Comparison of ENCODE assay signal across 22 mouse cellular contexts in genomic region chr9:114817012-114817411, GRCm38 (mm10). TPM values are rescaled to one million over a fixed set of nuclear protein-coding genes. Genes with fewer than 3 reads are reported as not detected.
DNase-seq lines count a peak whose midpoint lies in the region; ATAC-seq and TF ChIP-seq lines count a peak whose summit lies in the region.
"Had no signal": no experiment of that assay in that cellular context is flagged by ENCODE, and none has a peak within 500 bp of the region (broad histone marks: within the 10 kb centered on the region; RNA-seq: fewer than 3 reads in every experiment).

No protein-coding gene starts in this region.

- no peak for TF ChIP-seq CTCF in heart, adult 2 months (IDR thresholded peaks at IDR 0.05)
- no peak for TF ChIP-seq CTCF in intestine, postnatal 0 days (IDR thresholded peaks at IDR 0.05; ENCODE audit: low read depth)
- TF ChIP-seq CTCF in liver, embryonic 14.5 days (IDR thresholded peaks at IDR 0.05; ENCODE audit: low read depth) = no peak

- no peak for TF ChIP-seq POLR2A in heart, adult 2 months (IDR thresholded peaks at IDR 0.05; ENCODE audit: insufficient read depth, low read depth, low read length)

- no peaks in the 10 kb centered on the region for H3K36me3 ChIP-seq in heart, adult 2 months (ENCODE audit: control insufficient read depth, insufficient read depth, low read length)
- H3K36me3 ChIP-seq in heart, embryonic 10.5 days = no peaks in the 10 kb centered on the region
- no peaks in the 10 kb centered on the region for H3K36me3 ChIP-seq in intestine, postnatal 0 days (ENCODE audit: control insufficient read depth, insufficient read depth)
- H3K36me3 ChIP-seq in liver, embryonic 14.5 days (replicated peaks; ENCODE audit: control insufficient read depth, insufficient read depth, low read depth) = no peaks in the 10 kb centered on the region
- no peaks in the 10 kb centered on the region for H3K36me3 ChIP-seq in splenic B cell, adult 2 months (ENCODE audit: control insufficient read depth, insufficient read depth, low read length, poor library complexity, severe bottlenecking)
- H3K36me3 ChIP-seq: embryonic facial prominence, embryonic 10.5 days; forebrain, embryonic 10.5 days; forebrain, embryonic 15.5 days; heart, embryonic 15.5 days; hindbrain, embryonic 13.5 days had no signal

- no peak for DNase-seq in heart, adult 2 months
- no peak for DNase-seq in heart, embryonic 10.5 days (ENCODE audit: low spot score)
- DNase-seq in liver, embryonic 14.5 days (ENCODE audit: low read depth in 3 of 3, low spot score in 3 of 3) = peak in 2 of 3 experiments; percentile 23 to 33
- peak; percentile 41 for DNase-seq in splenic B cell, adult 2 months (ENCODE audit: low read depth, low spot score)
- no peak for DNase-seq in left cerebral cortex, postnatal 36 days (ENCODE audit: low spot score in 2 of 2)
- no peak for DNase-seq in gastrocnemius, postnatal 25 days
- DNase-seq: adrenal gland, postnatal 36 days; cerebellum, adult 2 months; cerebellum, postnatal 10 days; gastrocnemius, postnatal 10 days; heart, adult 11 months; heart, postnatal 14 days had no signal

- ATAC-seq in intestine, postnatal 0 days = no peak
- ATAC-seq in liver, embryonic 14.5 days (ENCODE audit: insufficient read depth) = peak; percentile 52; the same call in 1 of the 2 replicates
- ATAC-seq in granulocyte monocyte progenitor cell, adult 5-6 weeks (replicated peaks; ENCODE audit: poor library complexity, severe bottlenecking) = no peak
- ATAC-seq: CD4-positive, CD25-positive, alpha-beta regulatory T cell, adult 4 months; forebrain, embryonic 15.5 days; hindbrain, postnatal 0 days had no signal

- WGBS in heart, adult 2 months = 71% methylated on average over 7 of the region's 7 CpGs
- WGBS in heart, embryonic 10.5 days = 82% methylated on average over 7 of the region's 7 CpGs
- WGBS in intestine, postnatal 0 days = 40% methylated on average over 7 of the region's 7 CpGs
- 62% methylated on average over 7 of the region's 7 CpGs for WGBS in liver, embryonic 14.5 days (ENCODE audit: insufficient replicate concordance)

- H3K9me3 ChIP-seq in heart, embryonic 10.5 days = no peaks in the 10 kb centered on the region
- no peaks in the 10 kb centered on the region for H3K9me3 ChIP-seq in intestine, postnatal 0 days (ENCODE audit: control insufficient read depth)
- no peaks in the 10 kb centered on the region for H3K9me3 ChIP-seq in liver, embryonic 14.5 days (ENCODE audit: control insufficient read depth, low read length)
- H3K9me3 ChIP-seq: embryonic facial prominence, embryonic 10.5 days; forebrain, embryonic 10.5 days; forebrain, embryonic 15.5 days; heart, embryonic 15.5 days; hindbrain, embryonic 13.5 days had no signal

- intact Hi-C loops in heart, adult 2 months (cut with DNase I) = loop anchor here (5.0 kb wide), 2 partner anchors 35 to 70 kb away; no protein-coding TSS in a partner anchor
- intact Hi-C loops in left cerebral cortex, postnatal 36 days (cut with DNase I) = no loop called here

- H3K4me3 ChIP-seq in heart, adult 2 months = peak overlapping the region; percentile 17
- no peak overlapping the region for H3K4me3 ChIP-seq in heart, embryonic 10.5 days
- no peak overlapping the region for H3K4me3 ChIP-seq in intestine, postnatal 0 days (ENCODE audit: low read depth, low read length)
- H3K4me3 ChIP-seq in liver, embryonic 14.5 days (ENCODE audit: insufficient read depth in 1 of 2, low read depth in 2 of 2, low read length in 2 of 2) = no peak overlapping the region
- H3K4me3 ChIP-seq: embryonic facial prominence, embryonic 10.5 days; forebrain, embryonic 10.5 days; forebrain, embryonic 15.5 days; heart, embryonic 15.5 days; hindbrain, embryonic 13.5 days had no signal

- no peak overlapping the region for H3K9ac ChIP-seq in heart, adult 2 months (ENCODE audit: low read depth, low read length)
- no peak overlapping the region for H3K9ac ChIP-seq in intestine, postnatal 0 days (ENCODE audit: low read depth, low read length)
- H3K9ac ChIP-seq in liver, embryonic 14.5 days (replicated peaks) = no peak overlapping the region
- H3K9ac ChIP-seq: forebrain, embryonic 15.5 days; heart, embryonic 15.5 days; hindbrain, embryonic 13.5 days had no signal

- H3K27ac ChIP-seq in heart, adult 2 months = peak overlapping the region; percentile 75
- no peak overlapping the region for H3K27ac ChIP-seq in heart, embryonic 10.5 days
- peak overlapping the region; percentile 50; the same call in 1 of the 2 replicates for H3K27ac ChIP-seq in intestine, postnatal 0 days (ENCODE audit: low read depth, low read length)
- H3K27ac ChIP-seq in liver, embryonic 14.5 days = no peak overlapping the region
- H3K27ac ChIP-seq: embryonic facial prominence, embryonic 10.5 days; forebrain, embryonic 10.5 days; forebrain, embryonic 15.5 days; heart, embryonic 15.5 days; hindbrain, embryonic 13.5 days; hindbrain, postnatal 0 days had no signal

- no peak for TF ChIP-seq EP300 in heart, adult 2 months (IDR thresholded peaks at IDR 0.05; ENCODE audit: insufficient read depth, low read depth, low read length)
- no peak for TF ChIP-seq EP300 in liver, embryonic 14.5 days (IDR thresholded peaks at IDR 0.05; ENCODE audit: low read depth)

- peaks cover 4% of the 10 kb centered on the region for H3K4me1 ChIP-seq in heart, adult 2 months (ENCODE audit: control insufficient read depth, insufficient read depth, low read length)
- 0 out of 2 replicates have a peak, but pooled peaks cover 3% of the 10 kb centered on the region for H3K4me1 ChIP-seq in heart, embryonic 10.5 days
- H3K4me1 ChIP-seq in intestine, postnatal 0 days (replicated peaks; ENCODE audit: control insufficient read depth, insufficient read depth, low read length) = peaks cover 11% of the 10 kb centered on the region; the same call in 1 of the 2 replicates
- H3K4me1 ChIP-seq in liver, embryonic 14.5 days (replicated peaks; ENCODE audit: control insufficient read depth in 2 of 2, insufficient read depth in 2 of 2, low read length in 1 of 2) = peaks cover 0 to 9% of the 10 kb centered on the region in 2 experiments; a peak in 2 of 4 replicates
- H3K4me1 ChIP-seq: forebrain, embryonic 10.5 days; forebrain, embryonic 15.5 days; hindbrain, embryonic 13.5 days had no signal

- no peaks in the 10 kb centered on the region for H3K27me3 ChIP-seq in heart, adult 2 months (ENCODE audit: control insufficient read depth, insufficient read depth, low read length)
- H3K27me3 ChIP-seq in heart, embryonic 10.5 days (ENCODE audit: insufficient read depth, poor library complexity, severe bottlenecking) = no peaks in the 10 kb centered on the region
- H3K27me3 ChIP-seq in intestine, postnatal 0 days (replicated peaks; ENCODE audit: control insufficient read depth, insufficient read depth, low read length) = no peaks in the 10 kb centered on the region
- H3K27me3 ChIP-seq in liver, embryonic 14.5 days (ENCODE audit: control insufficient read depth, insufficient read depth, low read length) = no peaks in the 10 kb centered on the region
- H3K27me3 ChIP-seq in splenic B cell, adult 2 months (ENCODE audit: control insufficient read depth, insufficient read depth, low read length, poor library complexity, severe bottlenecking) = no peaks in the 10 kb centered on the region
- H3K27me3 ChIP-seq: forebrain, embryonic 15.5 days; heart, embryonic 15.5 days; hindbrain, embryonic 13.5 days had no signal

- 0 out of 2 replicates have a peak overlapping the region, but pooled peaks have one; percentile 30 for H3K4me2 ChIP-seq in intestine, postnatal 0 days (replicated peaks; ENCODE audit: low read depth)
- no peak overlapping the region for H3K4me2 ChIP-seq in liver, embryonic 14.5 days (ENCODE audit: low read depth)
- H3K4me2 ChIP-seq: forebrain, embryonic 15.5 days; heart, embryonic 11.5 days; heart, embryonic 15.5 days; hindbrain, embryonic 13.5 days had no signal

- no peaks in the 10 kb centered on the region; the same call in 1 of the 2 replicates for H3K79me2 ChIP-seq in heart, adult 2 months (replicated peaks; ENCODE audit: control insufficient read depth, insufficient read depth, low read length)

RNA-seq across cellular contexts. Expression of gene Cmtm8, which starts 26.9 kb away (rescaled TPM):
- 10 to 100 TPM; 11.5 to 11.9 TPM for total RNA-seq in heart, adult 2 months (2021)
- polyA plus RNA-seq in heart, adult 2 months (2012; rRNA removed) = 28.7 and 39.4 TPM in 2 replicates
- 17.2 and 23.4 TPM in 2 replicates for polyA plus RNA-seq in heart, embryonic 10.5 days (2016; fragmentation: Nextera tagmentation; extraction: Ambion mirVana)
- polyA plus RNA-seq in intestine, postnatal 0 days (2015; fragmentation: Nextera tagmentation; extraction: Ambion mirVana) = 91.5 and 104 TPM in 2 replicates
- 16.2 and 21.9 TPM in 2 replicates for polyA plus RNA-seq in liver, embryonic 14.5 days (2012; rRNA removed)
- 24.2 and 26.2 TPM in 2 replicates for polyA plus RNA-seq in liver, embryonic 14.5 days (2014; fragmentation: Nextera tagmentation; extraction: Ambion mirVana)
- total RNA-seq in left cerebral cortex, postnatal 36 days (2021) = 1 to 10 TPM; 2.2 TPM
- 1 to 10 TPM; 1.9 to 2.2 TPM for total RNA-seq in gastrocnemius, postnatal 25 days (2021)
- 3.2 and 3.9 TPM in 2 replicates for total RNA-seq in granulocyte monocyte progenitor cell, adult 5-6 weeks (2014; fragmentation: Nextera tagmentation)
- total RNA-seq in granulocyte monocyte progenitor cell, adult 5-6 weeks (2017) = 2.4 and 2.9 TPM in 2 replicates
- polyA plus RNA-seq: CD4-positive, CD25-positive, alpha-beta regulatory T cell, adult 4 months had no signal

RNA-seq across cellular contexts. Expression of gene Cmtm7, which starts 35.4 kb away (rescaled TPM):
- 10 to 100 TPM; 11.5 to 12.6 TPM for total RNA-seq in heart, adult 2 months (2021)
- 46.6 and 60.2 TPM in 2 replicates for polyA plus RNA-seq in heart, adult 2 months (2012; rRNA removed)
- 143 and 145 TPM in 2 replicates for polyA plus RNA-seq in heart, embryonic 10.5 days (2016; fragmentation: Nextera tagmentation; extraction: Ambion mirVana)
- polyA plus RNA-seq in intestine, postnatal 0 days (2015; fragmentation: Nextera tagmentation; extraction: Ambion mirVana) = 34.8 and 35.7 TPM in 2 replicates
- polyA plus RNA-seq in liver, embryonic 14.5 days (2012; rRNA removed) = 36.7 and 52.9 TPM in 2 replicates
- polyA plus RNA-seq in liver, embryonic 14.5 days (2014; fragmentation: Nextera tagmentation; extraction: Ambion mirVana) = 43.5 and 49.5 TPM in 2 replicates
- 1 to 10 TPM; 3.8 to 4.0 TPM for total RNA-seq in left cerebral cortex, postnatal 36 days (2021)
- 1 to 10 TPM; 4.2 to 5.8 TPM for total RNA-seq in gastrocnemius, postnatal 25 days (2021)
- 966 and 1,044 TPM in 2 replicates for total RNA-seq in granulocyte monocyte progenitor cell, adult 5-6 weeks (2014; fragmentation: Nextera tagmentation)
- total RNA-seq in granulocyte monocyte progenitor cell, adult 5-6 weeks (2017) = 864 and 928 TPM in 2 replicates

Comparison
In these comparisons a context has a peak if more than half of its experiments do, and no peak if none do; other contexts are left out.
1. H3K27ac ChIP-seq: peak in heart, adult 2 months (single experiment) and intestine, postnatal 0 days (single experiment); none in heart, embryonic 10.5 days (single experiment) and liver, embryonic 14.5 days (single experiment).
2. DNase-seq: peak in liver, embryonic 14.5 days (2 of 3) and splenic B cell, adult 2 months (single experiment); none in heart, adult 2 months (0 of 2), heart, embryonic 10.5 days (single experiment), left cerebral cortex, postnatal 36 days (0 of 2) and gastrocnemius, postnatal 25 days (single experiment).
3. RNA of gene Cmtm7, which starts 35.4 kb away (total RNA-seq): 864 to 1,044 TPM in granulocyte monocyte progenitor cell, adult 5-6 weeks; 11.5 to 12.6 TPM in heart, adult 2 months, 4.2 to 5.8 TPM in gastrocnemius, postnatal 25 days and 3.8 to 4.0 TPM in left cerebral cortex, postnatal 36 days; every median in the first group is over 10 times any median in the second.